Mouse (Mus musculus) neural tube, embryonic 11.5 days (tissue): ENCODE results near the gene Barhl2. TPM values are rescaled to one million over a fixed set of nuclear protein-coding genes. Genes with fewer than 3 reads are reported as not detected.

Experiments
- ATAC-seq: fragments of 200-750 bp; cut with Nextera tagmentation; 2 replicates; pipeline ENCODE4 v1.8.0; 2017; ENCODE audit warnings: moderate number of reproducible peaks, mild to moderate bottlenecking, moderate TSS enrichment, moderate library complexity; ENCODE audit not compliant: insufficient read depth, low FRiP score, low TSS enrichment
- DNase-seq: peaks from one replicate; pipeline ENCODE4 v3.0.0-alpha.2; 2015; ENCODE audit warnings: low spot score
- H3K27ac ChIP-seq: fragments of 300-500 bp; sonication (generic); 2 replicates; pipeline ENCODE4 v1.5.1; 2014; ENCODE audit warnings: low read depth, mild to moderate bottlenecking, low read length
- H3K27me3 ChIP-seq: fragments of 300-500 bp; sonication (generic); 2 replicates; pipeline ENCODE4 v1.6.1; 2014; ENCODE audit warnings: mild to moderate bottlenecking, low read length, mixed read lengths; ENCODE audit not compliant: control insufficient read depth, insufficient read depth
- H3K36me3 ChIP-seq: fragments of 300-500 bp; sonication (generic); 2 replicates; pipeline ENCODE4 v1.6.1; 2014; ENCODE audit warnings: mild to moderate bottlenecking, low read length, moderate library complexity, mixed read lengths; ENCODE audit not compliant: control insufficient read depth, insufficient read depth
- H3K4me1 ChIP-seq: fragments of 300-500 bp; sonication (generic); 2 replicates; pipeline ENCODE4 v1.6.1; 2014; ENCODE audit warnings: low read length, mixed read lengths; ENCODE audit not compliant: control insufficient read depth, insufficient read depth
- H3K4me2 ChIP-seq: fragments of 300-500 bp; sonication (generic); 2 replicates; pipeline ENCODE4 v1.6.1; 2014; ENCODE audit warnings: low read depth, mild to moderate bottlenecking, moderate library complexity
- H3K4me3 ChIP-seq: fragments of 300-500 bp; sonication (generic); 2 replicates; pipeline ENCODE4 v1.5.1; 2014; ENCODE audit warnings: low read depth, low read length
- H3K9ac ChIP-seq: fragments of 300-500 bp; sonication (generic); 2 replicates; pipeline ENCODE4 v1.6.1; 2014; ENCODE audit warnings: mild to moderate bottlenecking, low read length
- H3K9me3 ChIP-seq: fragments of 300-500 bp; sonication (generic); 2 replicates; pipeline ENCODE4 v1.6.1; 2016; ENCODE audit warnings: low read length; ENCODE audit not compliant: control insufficient read depth
- WGBS: fragments of 180-500 bp; shearing (Covaris S2); extraction: QIAGEN DNeasy Blood & Tissue Kit; methylation state at CpG from one replicate; pipeline ENCODE4 v1.1.7; 2014; 5-methylcytosine and 5-hydroxymethylcytosine counted together
- polyA plus RNA-seq: library from polyadenylated mRNA; unstranded; fragments of >200 nt; fragmentation: Nextera tagmentation; extraction: Ambion mirVana; gene quantifications from 2 replicates; pipeline ENCODE4 v1.2.1, GENCODE M21; 2014

Gene Barhl2
- polyA plus RNA-seq, 1 experiment from 2014 or later: 3.9 TPM

- no peak for ATAC-seq
- H3K36me3 ChIP-seq: no peaks in the 10 kb centered on the region
- H3K27ac ChIP-seq: no peak overlapping the region
- peak overlapping the region; percentile 94; the same call in 1 of the 2 replicates for H3K4me2 ChIP-seq
- no peak overlapping the region for H3K9ac ChIP-seq
- WGBS: under 1% methylated on average over 63 of the region's 63 CpGs
- no peaks in the 10 kb centered on the region; the same call in 1 of the 2 replicates for H3K4me1 ChIP-seq
- no peaks in the 10 kb centered on the region for H3K9me3 ChIP-seq
- peak overlapping the region; percentile 44 for H3K4me3 ChIP-seq
- H3K27me3 ChIP-seq: peaks cover 91% of the 10 kb centered on the region
- DNase-seq: peak; percentile 62
Observed at GRCm38 (mm10) chr5:106457111-106457925, 648 bp downstream of the Barhl2 start.

GRCm38 (mm10) chr5:106455984-106456383 is 2.0 kb downstream of the Barhl2 start:
- Histone ChIP-seq H3K4me2 (no peak overlapping the region), H3K4me3 (no peak overlapping the region), H3K36me3 (no peaks in the 10 kb centered on the region), H3K9ac (no peak overlapping the region), H3K27ac (no peak overlapping the region), H3K4me1 (no peaks in the 10 kb centered on the region; the same call in 1 of the 2 replicates), H3K9me3 (no peaks in the 10 kb centered on the region), H3K27me3 (peaks cover 93% of the 10 kb centered on the region)
- ATAC-seq: no peak
- DNase-seq: peak; percentile 23
- 2% methylated on average over 7 of the region's 7 CpGs for WGBS

GRCm38 (mm10) chr5:106455106-106455920 is 2.7 kb downstream of the Barhl2 start:
- no peak overlapping the region for H3K9ac ChIP-seq
- ATAC-seq: no peak
- H3K36me3 ChIP-seq: no peaks in the 10 kb centered on the region
- H3K9me3 ChIP-seq: no peaks in the 10 kb centered on the region
- H3K4me3 ChIP-seq: peak overlapping the region; percentile 15; the same call in 1 of the 2 replicates
- H3K4me2 ChIP-seq: no peak overlapping the region
- peaks cover 94% of the 10 kb centered on the region for H3K27me3 ChIP-seq
- DNase-seq: peak; percentile 30
- under 1% methylated on average over 17 of the region's 17 CpGs for WGBS
- H3K4me1 ChIP-seq: no peaks in the 10 kb centered on the region; the same call in 1 of the 2 replicates
- H3K27ac ChIP-seq: 0 out of 2 replicates have a peak overlapping the region, but pooled peaks have one; percentile 50

GRCm38 (mm10) chr5:106454411-106455105 is 3.4 kb downstream of the Barhl2 start:
- H3K27ac ChIP-seq: no peak overlapping the region
- H3K4me2 ChIP-seq: no peak overlapping the region
- no peak overlapping the region for H3K9ac ChIP-seq
- H3K27me3 ChIP-seq: peaks cover 94% of the 10 kb centered on the region
- no peak for DNase-seq
- H3K4me1 ChIP-seq: no peaks in the 10 kb centered on the region; the same call in 1 of the 2 replicates
- H3K9me3 ChIP-seq: no peaks in the 10 kb centered on the region
- H3K4me3 ChIP-seq: peak overlapping the region; percentile 15; the same call in 1 of the 2 replicates
- no peak for ATAC-seq
- no peaks in the 10 kb centered on the region for H3K36me3 ChIP-seq
- WGBS: 1% methylated on average over 9 of the region's 9 CpGs

GRCm38 (mm10) chr5:106453886-106454321 is 4.1 kb downstream of the Barhl2 start:
- no peaks in the 10 kb centered on the region for H3K36me3 ChIP-seq
- no peak overlapping the region for H3K27ac ChIP-seq
- H3K4me1 ChIP-seq: no peaks in the 10 kb centered on the region; the same call in 1 of the 2 replicates
- WGBS: 0% methylated on average over 13 of the region's 13 CpGs
- ATAC-seq: no peak
- no peak overlapping the region for H3K4me2 ChIP-seq
- H3K9ac ChIP-seq: no peak overlapping the region
- peaks cover 94% of the 10 kb centered on the region for H3K27me3 ChIP-seq
- DNase-seq: peak; percentile 48
- no peaks in the 10 kb centered on the region for H3K9me3 ChIP-seq
- peak overlapping the region; percentile 25 for H3K4me3 ChIP-seq

- Histone ChIP-seq H3K4me3 (peak overlapping the region; percentile 25), H3K27me3 (peaks cover 94% of the 10 kb centered on the region), H3K9me3 (no peaks in the 10 kb centered on the region), H3K4me1 (no peaks in the 10 kb centered on the region), H3K27ac (no peak overlapping the region), H3K4me2 (peak overlapping the region; percentile 9), H3K36me3 (no peaks in the 10 kb centered on the region), H3K9ac (no peak overlapping the region)
- 0% methylated on average over 45 of the region's 45 CpGs for WGBS
- ATAC-seq: peak; percentile 48
- DNase-seq: peak; percentile 55
Observed at GRCm38 (mm10) chr5:106453181-106453885, 4.6 kb downstream of the Barhl2 start.

GRCm38 (mm10) chr5:106452686-106453085 is 5.3 kb downstream of the Barhl2 start:
- H3K36me3 ChIP-seq: no peaks in the 10 kb centered on the region
- no peak overlapping the region for H3K9ac ChIP-seq
- peaks cover 94% of the 10 kb centered on the region for H3K27me3 ChIP-seq
- 5% methylated on average over 4 of the region's 4 CpGs for WGBS
- H3K27ac ChIP-seq: no peak overlapping the region
- no peaks in the 10 kb centered on the region for H3K9me3 ChIP-seq
- DNase-seq: no peak
- no peaks in the 10 kb centered on the region for H3K4me1 ChIP-seq
- H3K4me2 ChIP-seq: no peak overlapping the region
- no peak overlapping the region for H3K4me3 ChIP-seq
- ATAC-seq: no peak
